Mouse (Mus musculus) erythroid progenitor cell, adult 5-6 weeks (primary cell): ENCODE data around the gene Nav1. TPM values are rescaled to one million over a fixed set of nuclear protein-coding genes. Genes with fewer than 3 reads are reported as not detected.

ENCODE experiments used
- ATAC-seq: replicated peaks from 2 replicates; pipeline ENCODE4 v1.8.0; 2016; ENCODE audit warnings: moderate number of reproducible peaks, mild to moderate bottlenecking, moderate TSS enrichment, inconsistent platforms; ENCODE audit not compliant: poor library complexity, low FRiP score, severe bottlenecking
- total RNA-seq, 2 experiments: library from RNA; stranded (forward) in 1 of 2; stranded (reverse) in 1 of 2; fragments of 150-400 nt in 1 of 2; fragments of 186-747, 209-891 nt in 1 of 2; gene quantifications; 2 replicates each; pipeline versions ENCODE4 v1.2.3 to v1.2.4; 2015 to 2017; ENCODE audit warnings: low replicate concordance in 2 of 2

Gene Nav1
- total RNA-seq, 2 experiments from 2014 or later, result 1.1 to 11.7 TPM

DNA sequence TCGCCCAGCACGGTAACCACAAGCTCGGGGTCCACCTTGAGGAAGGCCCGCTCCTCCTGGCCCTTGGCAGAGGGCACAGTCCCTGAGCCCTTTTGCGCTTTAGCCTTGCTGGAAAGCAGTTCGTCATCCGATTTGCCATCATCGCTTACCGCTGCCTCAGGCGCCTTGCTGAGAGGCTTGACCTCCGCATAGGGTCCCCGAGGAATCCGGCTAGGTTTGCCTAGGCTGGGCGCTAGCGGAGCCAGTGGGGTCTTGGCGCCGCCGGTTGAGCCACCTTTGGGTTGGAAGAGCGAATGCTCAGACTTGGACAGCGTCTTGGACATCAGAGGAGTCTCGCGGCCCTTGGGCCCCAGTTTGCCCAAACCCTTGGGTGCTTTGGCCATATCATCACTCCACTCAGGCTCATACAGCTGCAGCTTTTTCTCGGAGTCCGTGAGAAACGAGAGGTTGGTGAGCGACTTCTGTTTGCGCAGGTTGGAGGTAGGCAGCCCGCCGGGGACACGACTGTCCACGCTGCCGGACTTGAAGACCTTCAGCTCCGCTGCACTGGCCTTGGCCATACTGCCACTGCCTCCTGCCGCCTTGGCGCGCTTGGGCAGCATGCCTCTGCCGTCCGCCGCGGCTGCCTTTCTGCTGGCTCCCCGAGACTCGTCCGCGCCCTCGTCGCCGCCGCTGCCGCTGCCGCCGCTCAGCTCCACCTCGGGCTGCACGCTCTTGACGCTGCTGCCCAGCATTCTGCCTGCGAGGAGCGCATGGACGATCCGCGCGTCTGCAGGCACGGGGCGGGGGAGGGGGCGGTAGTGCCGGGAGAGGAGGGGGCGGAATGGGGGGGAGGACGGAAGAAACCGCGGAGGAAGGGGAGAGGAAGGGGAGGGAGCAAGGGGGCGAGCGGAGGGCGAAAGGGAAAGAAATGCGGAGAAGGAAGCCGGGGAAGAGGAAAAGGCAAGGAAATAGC is 22.2 kb downstream of the Nav1 start:
- no peak for ATAC-seq

DNA sequence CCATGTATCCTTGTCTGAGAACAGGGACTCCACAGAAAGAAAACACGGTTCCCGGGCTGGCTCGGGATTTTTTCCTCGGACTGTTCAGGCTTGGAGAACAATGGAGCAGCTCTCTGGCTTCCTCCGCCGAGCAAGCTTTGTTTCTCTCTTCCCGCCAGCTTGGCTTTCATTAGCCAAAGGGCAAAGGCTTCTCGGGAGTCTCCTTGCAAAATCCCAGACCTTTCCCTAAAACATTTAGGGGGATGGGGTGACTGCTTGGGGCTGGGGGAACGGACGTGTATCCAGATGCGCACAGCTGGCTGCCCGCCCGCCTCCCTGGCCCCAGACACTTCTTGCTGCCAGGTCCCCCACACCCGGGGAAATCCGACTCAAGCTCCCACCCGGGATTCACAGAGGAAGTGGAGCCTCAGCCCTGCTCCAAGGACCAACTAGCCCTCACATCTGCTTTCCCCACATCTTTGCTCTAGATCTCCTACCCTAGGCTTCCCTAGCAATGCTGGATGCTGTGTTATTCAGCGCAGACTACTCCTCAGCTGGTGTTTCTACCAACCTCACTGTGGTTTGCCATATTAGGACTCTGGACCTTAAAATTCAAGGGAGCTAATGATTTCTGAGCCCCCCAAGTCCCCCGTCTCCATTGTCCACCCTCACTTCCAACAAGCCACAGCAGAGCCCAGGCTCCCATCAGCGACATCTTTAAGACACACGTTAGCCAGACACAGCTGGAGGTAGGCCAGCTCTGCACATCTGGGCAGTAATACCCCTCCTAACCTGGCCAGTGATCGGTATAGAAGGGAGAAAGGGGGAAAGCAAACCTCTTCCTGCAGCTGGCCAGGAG is 23.2 kb downstream of the Nav1 start:
- ATAC-seq, result no peak

DNA sequence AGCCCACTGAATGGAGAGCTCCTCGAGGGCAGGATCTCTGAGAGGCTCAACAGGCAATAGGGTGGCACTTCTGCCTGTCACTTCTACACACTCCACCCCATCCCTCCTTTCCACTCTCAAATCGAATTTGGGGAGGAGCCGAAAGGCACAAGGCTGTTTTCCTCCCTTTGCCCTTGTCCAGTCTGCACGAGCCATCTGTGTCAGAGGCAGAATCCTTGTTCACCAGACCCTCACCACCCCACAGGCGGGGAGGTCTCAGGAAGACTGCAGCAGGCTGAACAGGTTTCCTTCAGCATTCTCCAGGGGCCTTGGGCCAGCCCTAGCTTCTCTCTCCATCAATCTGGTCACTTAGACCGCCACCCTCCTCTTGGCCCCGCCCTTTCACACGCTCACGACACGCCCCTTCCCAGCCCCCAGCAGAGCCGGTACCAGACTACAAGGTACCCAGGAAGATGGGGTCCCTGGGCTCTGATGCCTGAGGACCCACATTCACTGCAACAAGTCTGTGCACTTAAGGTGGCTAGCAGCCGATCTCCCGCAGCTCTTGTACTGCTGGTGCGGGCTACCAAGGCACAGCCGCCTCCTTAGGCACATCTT is 23.9 kb downstream of the Nav1 start:
- no peak for ATAC-seq

DNA sequence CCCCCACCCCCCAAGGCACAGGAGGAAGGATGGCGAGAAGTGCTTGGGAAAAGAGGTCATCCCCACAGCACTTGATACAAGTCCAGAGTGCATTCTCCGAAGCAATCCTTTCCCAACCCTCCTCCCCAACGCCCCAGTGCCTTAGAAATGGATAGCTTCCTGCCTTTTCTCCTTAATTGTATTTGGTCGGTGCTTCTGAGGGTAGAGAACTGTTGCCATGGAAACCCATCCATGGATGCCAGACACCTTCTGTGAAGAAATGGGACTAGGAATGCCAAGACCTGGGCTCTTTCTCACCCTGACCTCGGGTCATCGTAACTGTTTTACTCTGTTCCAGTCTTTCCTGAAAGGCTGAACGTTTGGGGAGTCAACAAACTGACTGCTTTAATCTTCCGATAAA is 26.1 kb downstream of the Nav1 start:
- ATAC-seq, result no peak

DNA sequence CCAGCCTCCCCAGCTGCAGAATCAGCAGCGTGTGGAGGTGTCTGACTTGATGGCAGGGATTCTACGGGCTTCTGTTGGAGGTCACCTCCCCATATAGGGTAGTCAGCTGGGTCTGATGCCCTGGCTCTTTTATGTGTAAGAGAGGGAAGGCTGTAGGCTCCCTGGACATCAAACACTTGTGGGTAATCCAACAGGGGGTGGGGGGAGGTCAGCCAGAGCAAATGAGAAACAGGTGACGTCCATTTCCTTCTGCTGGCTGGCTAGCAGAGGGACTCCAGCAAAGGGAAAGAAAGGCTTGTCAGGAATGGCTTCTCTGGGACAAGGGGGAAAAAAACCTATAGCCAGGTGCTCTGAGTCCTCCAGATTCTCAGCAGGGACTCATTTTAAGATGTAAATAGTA is 28.0 kb downstream of the Nav1 start:
- ATAC-seq, result no peak

DNA sequence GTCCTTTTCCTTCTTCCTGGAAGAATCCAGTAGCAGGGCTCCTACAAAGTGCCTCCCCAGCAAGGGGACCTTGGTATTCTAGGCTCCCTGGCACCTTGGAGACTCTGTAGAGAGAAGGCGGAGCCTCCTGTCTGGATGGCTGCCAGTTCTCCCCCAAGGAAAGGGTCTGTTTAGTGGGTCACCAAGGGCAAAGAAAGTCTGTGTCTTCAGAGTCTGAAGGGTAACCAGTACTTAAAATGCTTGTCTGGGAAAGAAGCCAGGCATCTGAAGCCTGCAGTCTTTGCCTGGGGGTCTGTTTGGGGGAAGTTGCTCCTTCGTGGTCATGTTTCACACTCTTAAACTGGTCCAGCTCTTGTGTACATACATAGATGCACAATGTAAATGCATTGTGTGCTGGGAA is 29.3 kb downstream of the Nav1 start:
- no peak for ATAC-seq

DNA sequence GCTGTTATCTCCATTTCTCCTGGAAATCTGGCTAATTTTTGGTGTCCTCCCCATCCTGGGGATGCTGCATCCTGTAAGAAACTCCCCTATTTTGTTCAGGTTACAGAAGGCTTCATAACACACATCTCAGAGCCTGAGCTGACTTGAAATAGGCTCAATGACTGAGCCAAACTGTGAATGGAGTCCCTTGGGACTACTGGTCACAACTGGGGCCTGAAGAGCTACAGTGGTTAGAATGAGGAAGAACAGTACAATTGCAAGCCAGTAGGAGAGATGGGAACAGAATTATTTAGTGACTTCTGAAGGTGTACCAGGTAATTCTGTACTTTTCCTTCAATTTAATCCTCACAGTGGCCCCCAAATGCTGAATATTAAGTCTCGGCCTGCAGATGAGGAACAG is 31.7 kb downstream of the Nav1 start:
- no peak for ATAC-seq

DNA sequence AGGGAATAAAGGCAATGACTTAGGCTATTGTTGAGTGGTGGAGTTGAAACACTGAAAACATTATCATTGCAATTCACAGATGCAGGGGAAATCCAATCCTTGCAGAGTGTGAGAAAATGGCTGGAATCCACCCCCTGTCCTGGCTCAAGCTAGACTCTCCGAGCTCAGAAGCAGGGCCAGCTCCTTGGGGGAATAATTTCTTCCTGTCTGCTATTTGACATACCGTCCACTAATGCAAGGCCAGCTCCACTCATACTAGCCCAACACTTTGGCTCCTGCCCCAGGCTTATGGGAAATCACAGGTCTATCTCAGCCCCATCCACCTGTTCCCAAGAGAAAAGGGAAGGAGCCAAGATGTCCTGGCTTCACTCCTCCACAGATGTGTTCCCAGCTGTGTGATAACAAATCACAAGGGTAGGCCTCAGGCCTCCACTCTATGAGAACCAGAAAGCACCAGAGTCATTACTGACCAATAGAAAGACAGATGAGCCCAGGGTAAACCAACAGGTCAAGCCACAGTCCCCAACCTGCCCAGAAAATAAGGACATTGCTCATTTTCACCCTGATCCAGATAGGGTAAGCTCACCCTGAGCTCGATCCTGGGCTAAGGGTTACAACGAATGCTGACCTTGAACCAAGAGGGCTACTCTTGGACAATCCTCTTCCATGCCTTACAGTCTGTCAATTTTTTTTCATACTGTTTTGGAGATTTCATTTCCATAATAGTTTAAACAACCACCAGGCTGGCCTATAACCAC is 32.5 kb downstream of the Nav1 start:
- no peak for ATAC-seq

DNA sequence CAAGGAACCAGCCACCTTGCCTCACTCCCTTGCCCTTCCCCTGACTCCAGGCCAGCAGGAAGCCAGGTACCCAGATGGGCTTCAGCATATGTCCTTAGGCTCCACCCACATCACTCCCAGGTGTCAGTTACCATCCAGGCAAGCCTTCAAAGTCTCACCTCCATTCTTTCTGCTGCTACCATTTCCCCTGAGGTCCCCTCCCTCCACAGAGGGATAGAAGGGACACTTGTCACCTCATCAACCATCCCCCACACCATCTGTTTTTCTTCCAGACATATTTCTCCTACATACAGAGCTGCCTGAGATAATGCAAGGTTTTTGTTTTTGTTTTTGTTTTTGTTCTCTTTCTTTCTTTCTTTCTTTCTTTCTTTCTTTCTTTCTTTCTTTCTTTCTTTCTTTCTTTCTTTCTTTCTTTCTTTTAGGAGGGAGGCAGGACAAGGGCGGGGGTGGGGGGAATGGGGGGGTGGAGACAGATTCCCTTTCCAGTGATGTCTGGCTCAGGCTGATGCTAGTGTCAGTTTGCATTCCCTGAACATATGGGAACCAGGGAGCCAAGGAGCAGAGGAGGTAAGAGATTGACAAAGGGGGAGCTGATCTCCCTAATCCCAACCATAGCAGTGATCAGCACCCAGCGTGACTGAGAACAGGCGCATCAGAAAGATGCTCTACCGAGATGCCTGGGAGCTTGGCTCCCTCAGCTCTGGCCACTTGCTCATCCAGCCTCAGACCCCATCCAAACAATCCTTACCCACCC is 34.8 kb downstream of the Nav1 start:
- ATAC-seq, result no peak

DNA sequence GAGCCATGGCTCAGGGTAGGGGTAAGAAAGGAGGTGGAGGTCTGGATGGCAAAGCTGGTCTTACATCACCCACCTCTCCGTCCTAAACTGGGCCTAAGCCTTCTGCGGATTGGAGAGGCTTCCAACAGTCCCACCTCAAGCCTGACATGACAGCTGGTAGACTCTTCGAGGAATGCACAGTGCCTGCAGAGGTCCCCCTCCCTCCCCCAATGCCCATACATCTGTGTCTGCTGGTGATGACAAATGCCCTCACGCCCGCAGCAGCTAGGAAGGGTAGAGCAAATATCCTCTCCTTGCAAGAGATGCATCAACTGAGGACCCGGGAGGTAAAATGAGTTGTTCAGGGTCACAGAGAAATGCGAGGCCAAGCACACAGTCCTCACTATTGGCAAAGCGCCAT is 39.0 kb downstream of the Nav1 start:
- ATAC-seq, result no peak

DNA sequence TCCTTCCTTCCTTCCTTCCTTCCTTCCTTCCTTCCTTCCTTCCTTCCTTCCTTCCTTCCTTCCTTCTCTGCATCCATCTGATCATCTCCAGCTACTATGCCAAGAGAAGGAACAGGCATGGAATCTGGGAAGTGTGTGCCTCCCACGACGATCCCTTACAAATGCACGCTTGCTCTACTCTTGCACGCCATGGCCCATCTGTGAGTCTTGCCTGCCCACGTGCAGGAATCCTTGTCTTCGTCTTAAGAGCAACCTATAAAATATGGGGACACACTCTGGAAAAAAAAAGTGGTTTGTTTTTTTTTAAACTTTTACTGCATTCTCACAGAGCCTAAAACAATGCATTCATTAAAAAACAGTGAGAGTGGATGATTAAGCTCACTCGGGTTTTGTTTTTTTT is 40.5 kb downstream of the Nav1 start:
- ATAC-seq, result no peak

DNA sequence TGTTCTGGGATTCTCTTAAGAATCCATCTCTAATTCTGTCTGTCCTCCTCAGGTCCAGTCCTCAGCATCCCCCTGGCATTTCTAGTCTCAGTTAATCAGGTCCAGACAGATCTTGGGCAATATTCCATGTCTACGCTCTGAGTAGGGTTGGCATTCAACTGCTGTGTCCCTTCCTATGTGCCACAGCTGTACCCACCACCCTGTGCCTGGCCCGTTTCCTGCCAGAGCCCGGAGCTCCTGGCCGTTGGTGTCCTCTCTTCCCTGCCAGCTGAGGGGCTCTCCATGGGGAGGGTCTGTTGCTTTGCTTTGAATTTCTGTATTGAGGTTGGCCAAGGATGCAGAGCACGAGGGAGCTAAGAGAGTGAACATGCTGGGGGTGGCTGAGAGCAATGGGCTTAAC is 41.3 kb downstream of the Nav1 start:
- ATAC-seq, result no peak

DNA sequence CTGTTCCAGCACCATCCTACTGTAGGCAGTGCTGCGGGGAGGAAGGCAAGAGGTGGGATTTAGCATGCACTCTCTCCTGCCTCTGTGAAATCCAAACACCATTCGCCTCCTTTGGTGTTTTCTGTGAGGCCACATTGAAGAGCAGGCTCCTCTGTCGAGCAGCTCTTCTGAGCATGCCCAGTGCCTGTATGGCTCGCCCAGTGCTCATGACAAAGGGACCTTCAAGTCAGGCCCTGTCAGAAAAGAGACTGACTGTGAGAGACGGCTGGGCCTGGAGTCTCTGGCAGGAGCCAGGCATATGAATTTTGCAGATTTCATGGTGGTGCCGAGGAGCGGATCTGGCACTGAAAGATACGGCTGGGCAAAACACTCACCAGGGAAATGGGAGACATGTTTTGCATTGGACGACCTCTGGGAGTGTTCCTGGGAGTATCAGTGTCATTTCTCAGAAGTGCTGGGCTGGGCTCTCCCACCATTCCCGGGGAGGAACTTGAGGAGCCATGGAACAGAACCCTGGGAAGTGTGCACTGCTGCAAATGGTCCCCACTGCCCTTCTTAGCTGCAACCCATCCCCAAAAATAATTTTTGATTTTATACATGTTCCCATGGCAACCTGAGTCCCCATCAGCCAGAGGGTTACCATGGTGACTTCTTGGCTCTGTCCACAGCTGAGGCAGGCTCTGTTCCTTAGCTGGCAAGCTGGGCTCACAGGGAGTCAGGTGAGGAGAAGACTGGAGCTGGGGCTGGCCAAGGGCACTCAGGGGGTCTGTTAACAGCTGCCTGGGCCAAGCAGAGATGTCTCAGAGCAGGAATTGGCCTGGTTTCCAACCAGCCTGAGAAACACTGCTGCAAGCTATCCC is 42.2 kb downstream of the Nav1 start:
- ATAC-seq, result no peak

DNA sequence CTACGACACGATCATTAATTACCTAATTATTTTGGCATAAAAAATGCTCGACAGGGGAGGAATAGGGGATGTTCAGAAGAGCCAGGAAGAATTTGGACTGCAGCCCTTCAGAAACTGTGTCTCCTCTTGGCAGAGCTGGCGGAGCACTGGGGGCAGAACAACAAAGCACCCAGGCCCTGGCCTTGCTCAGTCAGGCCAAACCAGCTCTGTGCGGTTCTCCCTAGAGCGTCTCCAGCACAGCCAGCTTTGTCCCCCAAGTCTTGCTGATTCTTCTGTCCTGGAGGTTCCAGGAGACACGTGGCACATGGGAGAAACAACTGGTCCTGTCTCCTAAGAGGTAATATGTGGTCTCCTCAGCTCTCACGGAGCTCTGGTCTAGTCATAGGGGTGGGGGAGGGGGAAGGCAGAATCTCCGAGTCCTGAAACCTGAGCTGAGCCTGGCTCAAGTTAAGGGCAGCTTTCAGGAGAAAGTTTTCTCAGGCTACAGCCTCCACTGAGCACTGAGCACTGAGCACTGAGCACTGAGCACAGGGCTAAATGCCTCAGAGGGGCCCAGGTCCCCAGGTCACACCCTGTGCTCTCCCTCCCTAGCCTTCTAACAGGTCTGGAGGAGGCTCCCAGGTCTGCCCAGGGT is 43.2 kb downstream of the Nav1 start:
- ATAC-seq, result no peak

DNA sequence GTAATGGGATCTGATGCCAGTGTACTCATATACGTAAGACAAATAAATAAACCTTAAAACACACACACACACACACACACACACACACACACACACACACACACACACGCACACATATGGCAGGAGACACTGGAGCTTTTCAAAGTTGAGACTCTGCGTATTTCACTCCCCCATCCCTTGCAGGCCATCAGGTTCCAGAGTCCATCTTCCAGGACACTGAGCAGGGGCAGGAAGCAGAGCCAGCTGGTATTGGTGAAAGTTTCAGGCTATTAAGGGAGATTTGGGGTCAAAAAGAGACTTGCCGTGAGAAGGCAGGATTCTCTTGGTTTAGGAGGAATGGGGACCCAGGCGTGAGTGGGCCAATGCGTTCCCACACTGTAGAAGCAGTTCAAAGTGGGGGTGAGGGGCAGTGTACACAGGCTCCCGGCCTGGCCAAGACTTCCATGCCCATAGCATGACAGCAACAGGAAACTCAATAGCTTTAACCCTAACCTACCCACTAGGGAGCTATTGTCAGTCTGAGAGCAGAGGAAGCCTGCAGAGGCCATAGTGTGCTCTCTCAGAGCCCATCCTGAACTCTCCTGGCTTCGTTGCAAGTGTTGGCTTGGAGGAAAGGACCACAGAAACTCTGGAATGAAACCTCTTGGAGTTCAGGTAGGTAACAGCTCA is 44.0 kb downstream of the Nav1 start:
- no peak for ATAC-seq

DNA sequence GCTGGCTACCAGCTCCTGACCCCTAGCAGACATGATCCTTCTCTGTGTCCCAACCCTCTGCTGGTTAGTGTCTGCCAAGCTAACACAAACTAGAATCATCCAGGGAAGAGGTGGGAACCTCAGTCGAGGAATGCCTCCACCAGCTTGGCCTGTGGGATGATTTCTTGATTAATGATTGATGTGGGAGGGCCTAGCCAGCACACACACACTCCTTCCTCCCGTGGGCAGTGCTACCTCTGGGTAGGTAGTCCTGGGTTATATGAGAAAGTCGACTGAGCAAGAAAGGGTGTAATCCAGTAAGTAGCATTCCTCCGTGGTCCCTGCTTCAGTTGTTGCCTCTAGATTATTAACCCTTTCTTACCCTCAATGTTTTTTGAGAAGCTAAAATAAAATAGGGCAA is 45.0 kb downstream of the Nav1 start:
- no peak for ATAC-seq

DNA sequence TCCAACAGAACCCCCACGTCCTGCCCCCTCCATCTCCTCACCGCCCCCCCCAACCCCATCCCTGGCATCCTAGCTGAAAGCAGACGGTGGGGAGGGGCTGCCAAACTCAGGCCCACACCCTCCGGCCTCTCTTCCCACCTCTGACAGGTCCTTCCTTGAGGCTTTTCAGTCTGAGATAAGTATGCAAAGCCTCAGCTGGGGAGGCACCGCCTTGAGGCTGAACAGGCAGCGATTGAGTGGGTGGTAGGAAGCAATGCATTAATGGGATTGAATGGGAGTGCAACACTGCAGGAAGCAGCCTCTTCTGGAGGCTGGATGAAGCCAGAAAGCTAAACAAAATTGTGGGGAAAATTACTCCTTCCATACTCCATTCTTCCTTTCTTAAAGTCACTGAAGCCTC is 45.8 kb downstream of the Nav1 start:
- no peak for ATAC-seq
